In the genomic region with DNA sequence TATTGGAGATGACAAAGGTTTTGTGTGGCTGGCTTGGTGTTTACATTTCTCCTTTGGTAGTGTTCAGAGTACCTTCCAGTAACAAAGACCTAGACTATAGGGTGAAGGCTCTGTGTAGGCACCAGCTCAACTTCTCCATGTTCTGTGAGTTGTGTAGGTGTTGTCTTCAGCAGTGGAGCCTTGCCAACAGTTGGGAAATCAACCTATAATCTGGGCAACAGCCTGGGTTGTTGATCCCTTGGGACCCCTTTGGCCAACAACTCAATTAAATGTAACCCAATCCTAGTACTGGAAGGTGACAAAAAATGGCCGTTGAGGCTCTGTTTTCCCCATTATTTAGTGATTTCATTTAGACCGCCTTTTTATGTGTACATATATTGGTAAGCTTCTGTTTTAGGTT, we compare ENCODE assay signal across 33 mouse cellular contexts. TPM values are rescaled to one million over a fixed set of nuclear protein-coding genes. Genes with fewer than 3 reads are reported as not detected.
DNase-seq lines count a peak whose midpoint lies in the region; ATAC-seq lines count a peak whose summit lies in the region.
"Had no signal": no experiment of that assay in that cellular context is flagged by ENCODE, and none has a peak within 500 bp of the region (broad histone marks: within the 10 kb centered on the region; RNA-seq: fewer than 3 reads in every experiment).

No protein-coding gene starts in this region.

- H3K36me3 ChIP-seq in liver, embryonic 13.5 days = peaks cover 43% of the 10 kb centered on the region
- H3K36me3 ChIP-seq in liver, embryonic 11.5 days (ENCODE audit: control insufficient read depth, insufficient read depth, low read length) = peaks cover 17% of the 10 kb centered on the region
- peaks cover 49% of the 10 kb centered on the region for H3K36me3 ChIP-seq in liver, embryonic 15.5 days (replicated peaks)

- H3K4me2 ChIP-seq in liver, embryonic 13.5 days = no peak overlapping the region
- no peak overlapping the region for H3K4me2 ChIP-seq in liver, embryonic 11.5 days
- H3K4me2 ChIP-seq in liver, embryonic 15.5 days = no peak overlapping the region
- H3K4me2 ChIP-seq: forebrain, embryonic 15.5 days; hindbrain, embryonic 12.5 days; intestine, embryonic 15.5 days; midbrain, embryonic 12.5 days; neural tube, embryonic 13.5 days had no signal

- DNase-seq in adrenal gland, postnatal 14 days = peak; percentile 47
- no peak for DNase-seq in adrenal gland, postnatal 4 days (ENCODE audit: low spot score in 2 of 2)
- no peak for DNase-seq in liver, embryonic 13.5 days
- DNase-seq in liver, embryonic 11.5 days (ENCODE audit: low spot score) = no peak
- no peak for DNase-seq in cerebellum, adult 9-10 months
- DNase-seq: cerebellum, adult 8-10 months; cerebellum, postnatal 36 days; gastrocnemius, postnatal 10 days; heart, postnatal 14 days; kidney, adult 2 months; kidney, postnatal 4 days; layer of hippocampus, postnatal 36 days; left cerebral cortex, postnatal 4 days; lung, postnatal 36 days had no signal

- no peak overlapping the region for H3K9ac ChIP-seq in liver, embryonic 13.5 days
- H3K9ac ChIP-seq in liver, embryonic 11.5 days (ENCODE audit: low read depth, low read length) = no peak overlapping the region
- H3K9ac ChIP-seq in liver, embryonic 15.5 days = no peak overlapping the region
- H3K9ac ChIP-seq: forebrain, embryonic 15.5 days; hindbrain, embryonic 12.5 days; intestine, embryonic 15.5 days; midbrain, embryonic 12.5 days; neural tube, embryonic 13.5 days had no signal

- WGBS in liver, embryonic 13.5 days (ENCODE audit: insufficient replicate concordance) = 90% methylated on average over 2 of the region's 2 CpGs
- 89% methylated on average over 2 of the region's 2 CpGs for WGBS in liver, embryonic 11.5 days
- WGBS in liver, embryonic 15.5 days (ENCODE audit: insufficient replicate concordance) = 92% methylated on average over 2 of the region's 2 CpGs

- H3K9me3 ChIP-seq in liver, embryonic 13.5 days (replicated peaks) = no peaks in the 10 kb centered on the region
- no peaks in the 10 kb centered on the region for H3K9me3 ChIP-seq in liver, embryonic 11.5 days (ENCODE audit: control insufficient read depth, low read length)
- no peaks in the 10 kb centered on the region for H3K9me3 ChIP-seq in liver, embryonic 15.5 days (replicated peaks)
- H3K9me3 ChIP-seq: forebrain, embryonic 15.5 days; hindbrain, embryonic 12.5 days; intestine, embryonic 15.5 days; megakaryocyte, embryonic 14.5 days; midbrain, embryonic 12.5 days; neural tube, embryonic 13.5 days had no signal

- H3K4me3 ChIP-seq in liver, embryonic 13.5 days (replicated peaks) = no peak overlapping the region
- no peak overlapping the region for H3K4me3 ChIP-seq in liver, embryonic 11.5 days (ENCODE audit: low read depth, low read length)
- H3K4me3 ChIP-seq in liver, embryonic 15.5 days (replicated peaks) = no peak overlapping the region
- H3K4me3 ChIP-seq: forebrain, embryonic 15.5 days; hindbrain, embryonic 12.5 days; intestine, embryonic 15.5 days; megakaryocyte, embryonic 14.5 days; midbrain, embryonic 12.5 days; neural tube, embryonic 13.5 days had no signal

- H3K27me3 ChIP-seq in liver, embryonic 13.5 days = no peaks in the 10 kb centered on the region
- no peaks in the 10 kb centered on the region for H3K27me3 ChIP-seq in liver, embryonic 11.5 days (replicated peaks; ENCODE audit: control insufficient read depth, insufficient read depth, low read length)
- no peaks in the 10 kb centered on the region for H3K27me3 ChIP-seq in liver, embryonic 15.5 days
- H3K27me3 ChIP-seq: forebrain, embryonic 15.5 days; hindbrain, embryonic 12.5 days; intestine, embryonic 15.5 days; megakaryocyte, embryonic 14.5 days; midbrain, embryonic 12.5 days; neural tube, embryonic 13.5 days had no signal

- peaks cover 16% of the 10 kb centered on the region for H3K4me1 ChIP-seq in liver, embryonic 13.5 days (replicated peaks)
- no peaks in the 10 kb centered on the region for H3K4me1 ChIP-seq in liver, embryonic 11.5 days (replicated peaks; ENCODE audit: control insufficient read depth, insufficient read depth, low read length)
- peaks cover 6% of the 10 kb centered on the region; the same call in 1 of the 2 replicates for H3K4me1 ChIP-seq in liver, embryonic 15.5 days (replicated peaks)
- H3K4me1 ChIP-seq: forebrain, embryonic 15.5 days; hindbrain, embryonic 12.5 days; intestine, embryonic 15.5 days; midbrain, embryonic 12.5 days; neural tube, embryonic 13.5 days had no signal

- peak; percentile 37 for ATAC-seq in liver, embryonic 13.5 days (ENCODE audit: low read depth)
- no peak for ATAC-seq in liver, embryonic 11.5 days (replicated peaks; ENCODE audit: low FRiP score)
- 0 out of 2 replicates have a peak, but pooled peaks have one; percentile 14 for ATAC-seq in liver, embryonic 15.5 days (ENCODE audit: insufficient read depth)
- ATAC-seq in megakaryocyte progenitor cell, adult 5-6 weeks (replicated peaks; ENCODE audit: poor library complexity) = no peak
- ATAC-seq: CD4-positive, CD25-positive, alpha-beta regulatory T cell, adult 4 months; forebrain, embryonic 15.5 days had no signal

- no peak overlapping the region for H3K27ac ChIP-seq in liver, embryonic 13.5 days
- H3K27ac ChIP-seq in liver, embryonic 11.5 days (ENCODE audit: low read depth, low read length) = no peak overlapping the region
- H3K27ac ChIP-seq in liver, embryonic 15.5 days (replicated peaks) = no peak overlapping the region
- H3K27ac ChIP-seq: forebrain, embryonic 15.5 days; hindbrain, embryonic 12.5 days; hindbrain, postnatal 0 days; intestine, embryonic 15.5 days; midbrain, embryonic 12.5 days; neural tube, embryonic 13.5 days had no signal

RNA-seq across cellular contexts. Expression of gene Ccdc83, which starts 55.5 kb away (rescaled TPM):
- not detected in 2 replicates for total RNA-seq in adrenal gland, postnatal 14 days (2021)
- total RNA-seq in adrenal gland, postnatal 4 days (2021) = not detected
- not detected in 2 replicates for polyA plus RNA-seq in liver, embryonic 13.5 days (2015; fragmentation: Nextera tagmentation; extraction: Ambion mirVana)
- not detected in 2 replicates for polyA plus RNA-seq in liver, embryonic 11.5 days (2014; fragmentation: Nextera tagmentation; extraction: Ambion mirVana)
- not detected in 2 replicates for polyA plus RNA-seq in liver, embryonic 15.5 days (2015; fragmentation: Nextera tagmentation; extraction: Ambion mirVana)
- total RNA-seq in megakaryocyte progenitor cell, adult 5-6 weeks (2015) = not detected in 2 replicates
- not detected in 2 replicates for total RNA-seq in megakaryocyte progenitor cell, adult 5-6 weeks (2017)
- total RNA-seq: hindbrain, postnatal 0 days; layer of hippocampus, adult 8-10 months; layer of hippocampus, postnatal 36 days; left cerebral cortex, postnatal 4 days; liver, adult 2 months had no signal
- polyA plus RNA-seq: CD4-positive, CD25-positive, alpha-beta regulatory T cell, adult 4 months; embryonic facial prominence, embryonic 11.5 days; forebrain, embryonic 15.5 days; heart, embryonic 14.5 days; hindbrain, embryonic 12.5 days; hindbrain, postnatal 0 days; intestine, embryonic 15.5 days; kidney, adult 2 months; kidney, embryonic 16.5 days; liver, adult 2 months; lung, embryonic 16.5 days; midbrain, embryonic 12.5 days; neural tube, embryonic 13.5 days; small intestine, adult 2 months; stomach, embryonic 14.5 days; thymus, postnatal 0 days had no signal

Comparison
In these comparisons a context has a peak if more than half of its experiments do, and no peak if none do; other contexts are left out.
1. ATAC-seq: peak in liver, embryonic 13.5 days (single experiment) and liver, embryonic 15.5 days (single experiment); none in liver, embryonic 11.5 days (single experiment) and megakaryocyte progenitor cell, adult 5-6 weeks (single experiment).